Mouse (Mus musculus): ENCODE measurements at regions not wholly inside any gene's neighbourhood (a gene's known extent, or its start where the extent isn't known, plus 50 kb on each side); places are given as distances from the start of the nearest gene placed in this dataset.

- no peaks in the 10 kb centered on the region for H3K27me3 ChIP-seq (ENCODE audit: insufficient read depth, low read length)
- no peaks in the 10 kb centered on the region for H3K4me1 ChIP-seq (replicated peaks; ENCODE audit: low read depth, low read length)
Observed at GRCm38 (mm10) chr19:26508616-26509015, 96.2 kb upstream of the Smarca2 start.

GRCm38 (mm10) chr19:26509240-26509639 lies 95.6 kb upstream of the Smarca2 start:
- no peak overlapping the region for H3K4me3 ChIP-seq (replicated peaks; ENCODE audit: low read length)
- no peaks in the 10 kb centered on the region for H3K4me1 ChIP-seq (replicated peaks; ENCODE audit: low read depth, low read length)
- TF ChIP-seq NANOG (IDR thresholded peaks at IDR 0.05; ENCODE audit: borderline replicate concordance, low read length) (no peak), POU5F1 (IDR thresholded peaks at IDR 0.05; ENCODE audit: borderline replicate concordance, low read length) (no peak), CTCF (conservative IDR thresholded peaks at IDR 0.05; ENCODE audit: low read length) (no peak)
- H3K27me3 ChIP-seq (ENCODE audit: insufficient read depth, low read length), result no peaks in the 10 kb centered on the region
- H3K36me3 ChIP-seq (ENCODE audit: insufficient read depth, low read length), result no peaks in the 10 kb centered on the region
- no peaks in the 10 kb centered on the region for H3K9me3 ChIP-seq (ENCODE audit: low read length)

More at GRCm38 (mm10) chr19:26508616-26509015, 96.2 kb upstream of the Smarca2 start:
- TF ChIP-seq POU5F1 (IDR thresholded peaks at IDR 0.05; ENCODE audit: borderline replicate concordance, low read length) (no peak), CTCF (conservative IDR thresholded peaks at IDR 0.05; ENCODE audit: low read length) (no peak), NANOG (IDR thresholded peaks at IDR 0.05; ENCODE audit: borderline replicate concordance, low read length) (no peak)
- Histone ChIP-seq H3K4me3 (replicated peaks; ENCODE audit: low read length) (no peak overlapping the region), H3K9me3 (ENCODE audit: low read length) (no peaks in the 10 kb centered on the region), H3K36me3 (ENCODE audit: insufficient read depth, low read length) (no peaks in the 10 kb centered on the region)

GRCm38 (mm10) chr19:26510185-26510584 lies 94.7 kb upstream of the Smarca2 start:
- Histone ChIP-seq H3K4me1 (replicated peaks; ENCODE audit: low read depth, low read length) (no peaks in the 10 kb centered on the region), H3K9me3 (ENCODE audit: low read length) (no peaks in the 10 kb centered on the region), H3K4me3 (replicated peaks; ENCODE audit: low read length) (no peak overlapping the region), H3K36me3 (ENCODE audit: insufficient read depth, low read length) (no peaks in the 10 kb centered on the region), H3K27me3 (ENCODE audit: insufficient read depth, low read length) (no peaks in the 10 kb centered on the region)
- TF ChIP-seq CTCF (conservative IDR thresholded peaks at IDR 0.05; ENCODE audit: low read length) (no peak), NANOG (IDR thresholded peaks at IDR 0.05; ENCODE audit: borderline replicate concordance, low read length) (no peak), POU5F1 (IDR thresholded peaks at IDR 0.05; ENCODE audit: borderline replicate concordance, low read length) (no peak)

GRCm38 (mm10) chr19:26510887-26511286 lies 94.0 kb upstream of the Smarca2 start:
- no peak overlapping the region for H3K4me3 ChIP-seq (replicated peaks; ENCODE audit: low read length)
- H3K27me3 ChIP-seq (ENCODE audit: insufficient read depth, low read length), result no peaks in the 10 kb centered on the region
- no peaks in the 10 kb centered on the region for H3K36me3 ChIP-seq (ENCODE audit: insufficient read depth, low read length)
- no peak for TF ChIP-seq POU5F1 (IDR thresholded peaks at IDR 0.05; ENCODE audit: borderline replicate concordance, low read length)
- TF ChIP-seq CTCF (conservative IDR thresholded peaks at IDR 0.05; ENCODE audit: low read length), result peak; percentile 31
- no peaks in the 10 kb centered on the region for H3K4me1 ChIP-seq (replicated peaks; ENCODE audit: low read depth, low read length)
- no peaks in the 10 kb centered on the region for H3K9me3 ChIP-seq (ENCODE audit: low read length)

- no peaks in the 10 kb centered on the region for H3K36me3 ChIP-seq (ENCODE audit: insufficient read depth, low read length)
- H3K4me1 ChIP-seq (replicated peaks; ENCODE audit: low read depth, low read length), result no peaks in the 10 kb centered on the region
- no peak overlapping the region for H3K4me3 ChIP-seq (replicated peaks; ENCODE audit: low read length)
- H3K9me3 ChIP-seq (ENCODE audit: low read length), result no peaks in the 10 kb centered on the region
- no peak for TF ChIP-seq NANOG (IDR thresholded peaks at IDR 0.05; ENCODE audit: borderline replicate concordance, low read length)
- no peaks in the 10 kb centered on the region for H3K27me3 ChIP-seq (ENCODE audit: insufficient read depth, low read length)
Observed at GRCm38 (mm10) chr19:26511756-26512155, 93.1 kb upstream of the Smarca2 start.

- Histone ChIP-seq H3K36me3 (ENCODE audit: insufficient read depth, low read length) (no peaks in the 10 kb centered on the region), H3K27me3 (ENCODE audit: insufficient read depth, low read length) (no peaks in the 10 kb centered on the region), H3K9me3 (ENCODE audit: low read length) (no peaks in the 10 kb centered on the region), H3K4me1 (replicated peaks; ENCODE audit: low read depth, low read length) (peaks cover 14% of the 10 kb centered on the region), H3K4me3 (replicated peaks; ENCODE audit: low read length) (no peak overlapping the region)
- TF ChIP-seq POU5F1 (IDR thresholded peaks at IDR 0.05; ENCODE audit: borderline replicate concordance, low read length) (no peak), NANOG (IDR thresholded peaks at IDR 0.05; ENCODE audit: borderline replicate concordance, low read length) (no peak), CTCF (conservative IDR thresholded peaks at IDR 0.05; ENCODE audit: low read length) (no peak)
Observed at GRCm38 (mm10) chr19:26524583-26524982, 80.3 kb upstream of the Smarca2 start.

- H3K36me3 ChIP-seq (ENCODE audit: insufficient read depth, low read length), result no peaks in the 10 kb centered on the region
- no peaks in the 10 kb centered on the region for H3K9me3 ChIP-seq (ENCODE audit: low read length)
- H3K4me1 ChIP-seq (replicated peaks; ENCODE audit: low read depth, low read length), result no peaks in the 10 kb centered on the region
- no peaks in the 10 kb centered on the region for H3K27me3 ChIP-seq (ENCODE audit: insufficient read depth, low read length)
- no peak overlapping the region for H3K4me3 ChIP-seq (replicated peaks; ENCODE audit: low read length)
- TF ChIP-seq NANOG (IDR thresholded peaks at IDR 0.05; ENCODE audit: borderline replicate concordance, low read length) (no peak), POU5F1 (IDR thresholded peaks at IDR 0.05; ENCODE audit: borderline replicate concordance, low read length) (no peak), CTCF (conservative IDR thresholded peaks at IDR 0.05; ENCODE audit: low read length) (no peak)
Observed at GRCm38 (mm10) chr19:26531390-26531789, 73.5 kb upstream of the Smarca2 start.

- no peaks in the 10 kb centered on the region for H3K9me3 ChIP-seq (ENCODE audit: low read length)
- H3K27me3 ChIP-seq (ENCODE audit: insufficient read depth, low read length), result no peaks in the 10 kb centered on the region
- no peaks in the 10 kb centered on the region for H3K4me1 ChIP-seq (replicated peaks; ENCODE audit: low read depth, low read length)
- no peak for TF ChIP-seq NANOG (IDR thresholded peaks at IDR 0.05; ENCODE audit: borderline replicate concordance, low read length)
- TF ChIP-seq POU5F1 (IDR thresholded peaks at IDR 0.05; ENCODE audit: borderline replicate concordance, low read length), result no peak
- TF ChIP-seq CTCF (conservative IDR thresholded peaks at IDR 0.05; ENCODE audit: low read length), result no peak
- H3K36me3 ChIP-seq (ENCODE audit: insufficient read depth, low read length), result no peaks in the 10 kb centered on the region
- no peak overlapping the region for H3K4me3 ChIP-seq (replicated peaks; ENCODE audit: low read length)
Observed at GRCm38 (mm10) chr19:26532509-26532908, 72.3 kb upstream of the Smarca2 start.

GRCm38 (mm10) chr19:26545671-26546070 lies 59.2 kb upstream of the Smarca2 start:
- H3K27me3 ChIP-seq (ENCODE audit: insufficient read depth, low read length), result no peaks in the 10 kb centered on the region
- no peaks in the 10 kb centered on the region for H3K4me1 ChIP-seq (replicated peaks; ENCODE audit: low read depth, low read length)
- no peaks in the 10 kb centered on the region for H3K9me3 ChIP-seq (ENCODE audit: low read length)
- no peaks in the 10 kb centered on the region for H3K36me3 ChIP-seq (ENCODE audit: insufficient read depth, low read length)
- no peak for TF ChIP-seq CTCF (conservative IDR thresholded peaks at IDR 0.05; ENCODE audit: low read length)
- TF ChIP-seq POU5F1 (IDR thresholded peaks at IDR 0.05; ENCODE audit: borderline replicate concordance, low read length), result no peak
- no peak for TF ChIP-seq NANOG (IDR thresholded peaks at IDR 0.05; ENCODE audit: borderline replicate concordance, low read length)
- H3K4me3 ChIP-seq (replicated peaks; ENCODE audit: low read length), result no peak overlapping the region
